Mouse (Mus musculus) kidney, postnatal 36 days (tissue): ENCODE data around the gene Olfr301.

Source experiments
- DNase-seq, 2 experiments: peaks; one replicate each; pipeline ENCODE4 v3.0.0; 2021 to 2022; ENCODE audit warnings: mixed read lengths in 2 of 2

The Olfr301 gene

DNA sequence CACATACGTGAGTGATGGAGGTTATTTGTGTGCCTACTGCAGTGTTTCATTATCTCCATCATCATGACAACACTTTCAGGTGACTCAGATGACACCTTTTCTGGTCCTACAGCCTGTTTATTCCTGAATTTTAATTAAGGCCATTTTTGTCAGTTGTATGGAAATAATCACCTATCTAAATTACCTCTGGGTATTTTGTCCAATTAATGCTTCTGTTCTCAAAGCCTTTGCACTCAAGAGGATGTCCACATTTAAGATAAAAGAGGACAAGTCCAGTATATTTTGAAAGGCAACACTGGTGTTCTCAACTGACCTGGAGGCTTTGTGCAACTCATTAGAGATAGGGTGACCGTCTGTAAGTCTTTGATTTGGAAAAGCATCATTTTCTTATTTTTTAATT is at the start of gene Olfr301:
Gene Olfr301 (plus strand): TSS at position 301 of the 400 bp plus-strand sequence.
- DNase-seq, result no peak

DNA sequence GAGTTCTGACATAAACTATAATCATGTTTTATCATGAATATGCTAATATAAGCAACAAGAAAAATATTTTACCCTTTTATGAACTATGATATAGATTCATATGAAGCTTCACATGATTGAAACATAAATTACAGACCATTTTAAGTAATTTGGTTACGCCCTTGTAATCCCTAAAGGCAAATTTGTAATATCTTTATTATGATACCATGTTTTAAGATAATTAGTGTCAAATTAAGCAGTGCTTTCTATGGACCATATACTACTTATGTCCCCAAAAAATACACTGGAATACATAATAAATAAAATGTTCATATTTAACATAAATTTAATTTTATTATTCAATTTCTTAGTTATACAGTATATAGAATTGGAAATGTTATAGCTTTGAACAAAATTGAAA is 36.8 kb upstream of the Olfr301 start, which contains the start of gene Olfr305:
Gene Olfr305 (minus strand): TSS at position 101 of the 400 bp plus-strand sequence.
- no peak for DNase-seq

DNA sequence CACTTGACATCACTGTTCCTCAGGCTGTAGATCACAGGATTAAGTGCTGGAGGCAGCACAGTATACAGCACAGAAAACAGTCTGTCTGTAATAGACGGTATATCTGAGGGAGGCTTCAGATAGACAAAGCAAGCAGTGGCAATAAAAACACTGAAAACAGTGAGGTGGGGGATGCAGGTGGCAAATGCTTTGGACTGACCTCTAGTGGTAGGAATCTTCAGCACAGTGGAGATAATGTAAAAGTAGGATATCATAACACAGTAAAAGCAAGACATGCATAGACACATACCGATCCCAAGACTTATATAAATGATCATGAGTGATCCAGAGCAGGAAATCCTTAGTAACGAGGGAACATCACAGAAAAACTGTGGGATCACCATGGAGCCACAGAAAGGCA is 17.9 kb upstream of the Olfr301 start:
- no peak for DNase-seq

DNA sequence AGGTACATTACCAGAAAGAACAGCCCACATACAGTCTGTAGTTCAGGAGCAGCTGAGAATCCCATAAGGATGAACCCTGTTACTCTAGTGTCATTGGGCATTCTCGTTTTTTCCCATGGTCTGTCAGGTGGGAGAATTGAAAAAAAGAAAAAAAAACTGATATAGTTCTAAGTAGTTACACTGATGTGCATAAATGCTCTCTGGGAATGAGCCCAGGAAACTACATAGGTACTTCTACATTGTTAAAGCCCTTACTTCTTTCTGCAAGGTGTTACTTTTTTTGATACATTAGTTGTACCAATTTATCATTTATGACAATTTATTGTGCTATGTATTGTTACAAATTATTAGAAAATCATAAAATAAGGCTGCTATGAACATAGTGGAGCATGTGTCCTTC is 17.1 kb upstream of the Olfr301 start, which contains the start of gene Olfr304:
Gene Olfr304 (minus strand): TSS at position 101 of the 400 bp plus-strand sequence.
- no peak for DNase-seq

DNA sequence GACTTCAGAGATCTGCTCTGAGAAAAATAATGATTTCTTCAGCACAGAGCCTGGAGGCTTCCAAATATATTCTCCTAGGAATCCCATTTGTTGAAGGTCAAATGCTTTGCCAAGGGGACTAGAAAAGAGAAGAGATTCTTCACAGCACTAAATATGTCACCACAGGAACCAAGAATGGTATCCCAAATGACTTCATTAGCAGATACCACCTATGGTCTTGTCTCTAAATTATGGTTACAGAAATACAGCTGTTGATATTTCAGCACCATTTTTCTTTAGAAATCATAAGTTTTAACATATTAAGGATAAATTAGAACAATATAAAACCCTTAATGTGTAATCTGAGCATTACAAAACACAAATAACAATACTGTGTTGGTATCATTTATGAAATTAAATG is 6.0 kb upstream of the Olfr301 start, which contains the start of gene Olfr303:
Gene Olfr303 (minus strand): TSS at position 101 of the 400 bp plus-strand sequence.
- no peak for DNase-seq

DNA sequence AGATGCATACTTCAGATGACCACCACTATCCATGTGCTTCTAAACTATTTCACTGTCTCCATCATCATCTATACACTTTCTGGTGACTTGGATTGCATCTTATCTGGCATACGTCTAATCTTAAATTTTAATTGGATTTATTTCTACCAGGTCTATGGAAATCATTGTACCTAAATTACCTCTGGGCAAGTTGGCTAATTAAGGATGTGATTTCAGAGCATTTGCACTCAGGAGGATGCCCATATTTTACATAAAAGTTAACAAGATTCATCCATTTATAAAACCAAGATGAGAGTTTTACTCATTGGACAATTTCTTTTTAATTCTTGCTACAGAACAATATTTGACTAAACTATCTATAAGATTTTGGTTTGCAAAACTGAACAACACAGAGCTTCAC is 56.0 kb downstream of the Olfr301 start, which contains the start of gene Olfr299:
Gene Olfr299 (plus strand): TSS at position 301 of the 400 bp plus-strand sequence.
- no peak for DNase-seq
